Mouse (Mus musculus) lung, embryonic 14.5 days (tissue): ENCODE results near the gene Fam45a. TPM values are rescaled to one million over a fixed set of nuclear protein-coding genes. Genes with fewer than 3 reads are reported as not detected.
A peak's percentile ranks its signal among the peaks of the same experiment; 100 is the strongest.

ENCODE experiments used
- ATAC-seq: fragments of 200-750 bp; cut with Nextera tagmentation; 2 replicates; pipeline ENCODE4 v1.8.0; 2017; ENCODE audit warnings: mild to moderate bottlenecking, moderate TSS enrichment, moderate library complexity; ENCODE audit not compliant: insufficient read depth
- DNase-seq: peaks from one replicate; pipeline ENCODE4 v3.0.0-alpha.2; 2015
- H3K27ac ChIP-seq: fragments of 300-500 bp; sonication (generic); 2 replicates; pipeline ENCODE4 v1.5.1; 2014; ENCODE audit warnings: low read depth, mild to moderate bottlenecking, moderate library complexity
- H3K27me3 ChIP-seq: fragments of 300-500 bp; sonication (generic); 2 replicates; pipeline ENCODE4 v1.6.1; 2014; ENCODE audit warnings: low read length, control low read depth; ENCODE audit not compliant: insufficient read depth
- H3K36me3 ChIP-seq: fragments of 300-500 bp; sonication (generic); 2 replicates; pipeline ENCODE4 v1.6.1; 2014; ENCODE audit warnings: control low read depth; ENCODE audit not compliant: insufficient read depth
- H3K4me1 ChIP-seq: fragments of 300-500 bp; sonication (generic); 2 replicates; pipeline ENCODE4 v1.6.1; 2014; ENCODE audit warnings: antibody characterized with exemption, control low read depth; ENCODE audit not compliant: insufficient read depth
- H3K4me2 ChIP-seq: fragments of 300-500 bp; sonication (generic); 2 replicates; pipeline ENCODE4 v1.6.1; 2014; ENCODE audit warnings: mild to moderate bottlenecking
- H3K4me3 ChIP-seq: fragments of 300-500 bp; sonication (generic); 2 replicates; pipeline ENCODE4 v1.5.1; 2014; ENCODE audit warnings: low read depth, low read length
- H3K9ac ChIP-seq: fragments of 300-500 bp; sonication (generic); 2 replicates; pipeline ENCODE4 v1.6.1; 2014
- H3K9me3 ChIP-seq: fragments of 300-500 bp; sonication (generic); 2 replicates; pipeline ENCODE4 v1.6.1; 2016; ENCODE audit warnings: low read depth, low read length, control low read depth
- CTCF ChIP-seq: IDR thresholded peaks from 2 replicates; pipeline ENCODE4 v1.5.1; 2016; ENCODE audit warnings: antibody characterized with exemption, low read depth
- WGBS: fragments of 180-500 bp; shearing (Covaris S2); extraction: QIAGEN DNeasy Blood & Tissue Kit; methylation state at CpG from one replicate; pipeline ENCODE4 v1.1.7; 2014; 5-methylcytosine and 5-hydroxymethylcytosine counted together
- microRNA-seq: library from miRNA; unstranded; fragments of <30 nt; microRNA quantifications from one replicate; pipeline ENCODE4, GENCODE M21; 2016; ENCODE audit warnings: borderline number of aligned reads
- polyA plus RNA-seq: library from polyadenylated mRNA; unstranded; fragments of >200 nt; fragmentation: Nextera tagmentation; extraction: Ambion mirVana; gene quantifications from 2 replicates; pipeline ENCODE4 v1.2.1, GENCODE M21; 2014

Gene Fam45a
- polyA plus RNA-seq, 1 experiment from 2014 or later = 31.3 TPM

- Histone ChIP-seq H3K27me3 (no peaks in the 10 kb centered on the region), H3K4me2 (peak within 1 kb of the TSS; percentile 66), H3K9ac (peak within 1 kb of the TSS; percentile 70), H3K9me3 (no peaks in the 10 kb centered on the region), H3K4me3 (peak within 1 kb of the TSS; percentile 67), H3K27ac (peak within 1 kb of the TSS; percentile 80), H3K4me1 (peaks cover 4% of the 10 kb centered on the region; the same call in 1 of the 2 replicates), H3K36me3 (peaks cover 8% of the 10 kb centered on the region)
- peak; percentile 28 for TF ChIP-seq CTCF
- DNase-seq (peak; percentile 98), ATAC-seq (peak; percentile 98)
- WGBS = under 1% methylated on average over 28 of the region's 28 CpGs
Observed at GRCm38 (mm10) chr19:60874064-60874694, 62.8 kb downstream of the Fam45a start, which contains the start of gene Prdx3. Gene Prdx3, minus strand, starts transcription at chr19:60874556.

DNA sequence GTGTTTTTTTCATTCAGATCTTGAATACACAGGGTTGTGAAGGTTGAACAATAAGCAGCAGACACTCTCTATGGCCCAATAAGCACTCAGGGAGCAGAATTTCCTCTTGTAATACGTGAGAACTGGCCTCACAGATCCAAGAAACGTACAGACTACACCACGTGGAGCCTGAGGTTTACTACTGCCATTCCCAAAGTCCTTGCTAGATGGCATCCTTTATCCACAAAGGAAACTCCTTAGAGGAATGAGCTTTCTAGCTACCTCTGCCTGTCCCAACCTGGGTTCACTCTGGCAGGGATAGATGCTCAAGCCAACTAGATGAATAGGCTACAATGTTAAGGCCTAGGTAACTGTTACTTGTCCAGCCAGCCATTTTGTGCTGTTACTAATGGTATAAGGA lies 71.7 kb downstream of the Fam45a start:
- Histone ChIP-seq H3K4me3 (no peak overlapping the region), H3K9me3 (no peaks in the 10 kb centered on the region), H3K27ac (no peak overlapping the region), H3K4me2 (no peak overlapping the region), H3K36me3 (no peaks in the 10 kb centered on the region), H3K9ac (no peak overlapping the region), H3K27me3 (no peaks in the 10 kb centered on the region), H3K4me1 (no peaks in the 10 kb centered on the region)
- no peak for ATAC-seq
- peak; percentile 62 for TF ChIP-seq CTCF
- peak; percentile 74 for DNase-seq
- WGBS = 5% methylated on average over 3 of the region's 3 CpGs

Small RNA genes lying within 50 kb of the gene (microRNA-seq; reads per million reads assigned to microRNA genes)
- not detected for gene mmu-mir-3084-1

Other genes with a start within 250 kb of the Fam45a start
- 29.3 and 30.8 TPM in 2 replicates for gene Cacul1, start 230.6 kb upstream of the Fam45a start, polyA plus RNA-seq
- 1.6 and 1.7 TPM in 2 replicates for gene Nanos1, start 55.6 kb upstream of the Fam45a start, polyA plus RNA-seq
- 178 and 185 TPM in 2 replicates for gene Eif3a, start 20.9 kb upstream of the Fam45a start, polyA plus RNA-seq
- gene Sfxn4, start 49.9 kb downstream of the Fam45a start, polyA plus RNA-seq = 6.4 and 6.5 TPM in 2 replicates
- 115 and 125 TPM in 2 replicates for gene Prdx3, start 63.0 kb downstream of the Fam45a start, polyA plus RNA-seq
- gene Grk5, start 78.2 kb downstream of the Fam45a start, polyA plus RNA-seq = 3.2 and 4.5 TPM in 2 replicates